Mouse (Mus musculus) testis, postnatal 10 days (tissue): ENCODE results near the gene Frrs1l.

Source experiments
- DNase-seq: peaks from one replicate; pipeline ENCODE4 v3.0.0; 2021; ENCODE audit warnings: low spot score

The Frrs1l gene

DNA sequence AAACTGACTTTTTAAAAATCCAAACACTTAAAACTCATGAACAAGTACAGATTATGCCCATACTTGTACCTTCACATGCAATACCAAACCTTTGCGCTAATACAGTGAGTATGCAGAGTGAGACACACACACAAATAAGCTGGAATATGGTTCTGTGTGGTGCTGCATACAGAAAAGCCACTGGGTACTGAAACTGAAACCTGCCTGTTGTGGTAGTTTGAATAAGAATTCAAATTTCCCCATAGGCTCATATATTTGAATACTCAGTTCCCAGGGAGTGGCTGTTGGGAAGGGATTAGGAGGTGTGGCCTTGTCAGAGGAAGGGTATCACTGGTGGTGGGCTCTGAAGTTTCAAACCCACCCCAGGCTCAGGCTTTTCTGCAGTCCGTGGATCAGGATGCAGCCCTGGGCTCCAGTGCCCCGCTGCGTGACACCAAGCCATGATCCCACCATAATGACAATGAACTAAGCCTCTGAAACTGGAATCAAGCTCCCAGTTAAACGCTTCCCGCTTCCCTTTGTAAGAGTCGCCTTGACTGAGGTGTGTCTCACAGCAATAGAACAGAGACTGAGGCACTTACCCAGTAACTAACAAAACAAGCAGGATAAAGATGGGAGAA lies 77.7 kb downstream of the Frrs1l start:
- DNase-seq = no peak

DNA sequence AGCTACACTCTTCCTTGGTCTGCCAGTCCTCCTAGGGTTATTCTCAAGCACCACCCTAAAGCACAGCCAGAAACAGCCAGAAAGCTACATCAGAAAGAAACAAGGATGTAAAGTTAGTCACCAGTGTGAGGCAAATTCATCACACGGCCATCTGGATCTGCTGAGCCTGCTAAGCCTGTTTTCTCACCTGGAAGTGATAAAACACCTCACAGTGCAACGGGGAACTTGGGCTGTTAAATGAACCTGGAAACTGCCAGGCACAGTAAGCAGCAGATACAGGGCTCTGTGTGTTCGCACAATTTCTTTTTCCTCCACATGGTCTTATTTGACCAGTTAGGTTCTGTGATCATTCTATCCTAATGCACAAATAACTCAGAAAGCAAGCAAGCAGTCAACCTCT lies 80.6 kb downstream of the Frrs1l start:
- DNase-seq = no peak

- no peak for DNase-seq
Observed at GRCm38 (mm10) chr4:56907671-56908070, 82.5 kb downstream of the Frrs1l start.
